Mouse (Mus musculus) layer of hippocampus, adult 9-10 months (tissue): ENCODE measurements at regions not wholly inside any gene's neighbourhood (a gene's known extent, or its start where the extent isn't known, plus 50 kb on each side); places are given as distances from the start of the nearest gene placed in this dataset.

Experiments
- DNase-seq: peaks from one replicate; pipeline ENCODE4 v3.0.0; 2022; ENCODE audit warnings: low spot score

GRCm38 (mm10) chr15:96944741-96945140 is 111.0 kb downstream of the Slc38a4 start:
- no peak for DNase-seq

DNA sequence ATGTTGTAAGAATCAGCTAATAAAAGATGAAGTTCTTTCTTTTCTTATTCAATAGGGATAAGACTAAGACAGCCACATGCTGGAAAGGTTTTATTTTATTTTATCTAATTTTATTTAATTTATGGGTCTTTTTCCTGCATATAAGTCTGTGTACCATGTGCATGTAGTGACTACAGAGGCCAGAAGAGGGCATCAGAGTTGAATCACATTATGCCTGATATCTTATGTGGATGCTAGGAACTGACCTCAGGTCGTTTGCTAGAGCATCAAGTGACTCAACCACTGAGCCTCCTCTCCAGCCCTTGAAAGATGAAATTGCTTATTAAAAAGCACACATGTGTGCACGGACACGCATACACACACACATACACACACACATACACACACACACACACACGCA is 113.1 kb downstream of the Slc38a4 start:
- DNase-seq = no peak

GRCm38 (mm10) chr15:96938406-96938805 is 117.3 kb downstream of the Slc38a4 start:
- no peak for DNase-seq

GRCm38 (mm10) chr15:96937623-96938022 is 118.1 kb downstream of the Slc38a4 start:
- no peak for DNase-seq

DNA sequence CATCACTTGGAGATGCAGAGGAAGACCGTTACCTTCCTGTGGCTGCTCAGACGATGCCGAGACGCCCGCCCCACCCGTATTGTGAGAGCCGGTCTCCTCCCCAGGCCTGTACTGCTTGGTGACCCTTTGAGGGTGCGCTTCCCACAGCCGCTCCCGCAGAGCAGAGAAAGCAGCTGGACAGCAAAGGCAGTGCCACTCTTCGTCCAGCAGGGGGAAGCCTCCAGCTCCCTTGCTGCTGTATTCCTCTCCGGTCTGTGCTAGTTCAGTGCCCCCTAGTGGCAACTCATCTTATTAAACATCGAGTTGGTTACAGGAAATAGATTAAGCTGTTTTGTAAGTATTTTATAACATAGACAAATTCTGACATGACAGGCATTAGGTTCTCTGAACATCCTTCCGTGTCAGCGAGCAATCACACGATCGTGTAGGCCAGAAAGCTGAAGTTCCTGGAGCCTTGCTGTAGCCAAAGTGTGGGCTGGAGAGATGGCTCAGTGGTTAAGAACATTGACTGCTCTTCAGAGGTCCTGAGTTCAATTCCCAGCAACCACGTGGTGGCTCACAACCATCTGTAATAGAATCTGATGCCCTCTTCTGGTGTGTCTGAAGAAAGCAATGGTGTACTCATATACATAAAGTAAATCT is 118.9 kb downstream of the Slc38a4 start:
- DNase-seq = peak; percentile 97

GRCm38 (mm10) chr15:96936216-96936615 is 119.5 kb downstream of the Slc38a4 start:
- no peak for DNase-seq

DNA sequence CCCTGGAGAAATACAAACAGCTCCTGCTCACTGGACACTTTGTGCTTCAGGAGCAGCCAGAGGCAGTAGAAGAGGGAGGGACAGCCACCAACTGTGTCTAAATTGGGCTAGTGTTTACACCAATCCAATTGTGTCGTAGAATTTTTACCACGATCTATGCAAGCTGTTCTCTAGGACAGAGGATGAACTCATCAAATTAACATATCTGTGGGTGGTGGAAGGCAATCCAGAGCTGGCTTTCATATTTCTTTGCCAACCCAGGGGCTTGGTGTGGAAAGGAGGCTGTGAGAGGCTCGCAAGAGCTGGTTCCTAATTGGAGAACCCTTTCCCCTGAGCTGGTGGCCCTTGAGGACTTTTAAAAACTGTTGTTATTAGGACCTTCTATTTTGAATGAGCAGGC is 122.3 kb downstream of the Slc38a4 start:
- DNase-seq = peak; percentile 59

- DNase-seq = no peak
Observed at GRCm38 (mm10) chr15:96930531-96930930, 125.2 kb downstream of the Slc38a4 start.

GRCm38 (mm10) chr15:96929788-96930187 is 126.0 kb downstream of the Slc38a4 start:
- no peak for DNase-seq

GRCm38 (mm10) chr15:96928692-96929091 is 127.1 kb downstream of the Slc38a4 start:
- no peak for DNase-seq

DNA sequence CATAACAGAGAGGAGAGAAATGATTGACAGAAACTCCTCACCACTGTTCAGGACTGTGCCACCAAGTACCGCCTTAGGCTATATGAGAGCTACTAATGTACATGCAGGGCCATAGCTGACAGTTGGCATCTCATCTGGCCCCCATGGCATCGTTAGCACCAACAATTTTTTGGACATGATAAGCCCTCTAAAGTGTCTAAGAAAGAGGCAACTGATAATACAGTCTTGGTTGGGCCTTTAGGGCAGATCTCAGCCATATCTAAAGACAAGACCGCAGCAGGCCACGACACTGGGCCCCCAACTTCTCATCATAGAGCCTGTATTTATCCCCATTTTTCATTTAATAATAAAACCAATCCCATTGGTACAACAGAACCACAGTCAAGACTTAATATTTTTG is 128.1 kb downstream of the Slc38a4 start:
- DNase-seq = no peak

DNA sequence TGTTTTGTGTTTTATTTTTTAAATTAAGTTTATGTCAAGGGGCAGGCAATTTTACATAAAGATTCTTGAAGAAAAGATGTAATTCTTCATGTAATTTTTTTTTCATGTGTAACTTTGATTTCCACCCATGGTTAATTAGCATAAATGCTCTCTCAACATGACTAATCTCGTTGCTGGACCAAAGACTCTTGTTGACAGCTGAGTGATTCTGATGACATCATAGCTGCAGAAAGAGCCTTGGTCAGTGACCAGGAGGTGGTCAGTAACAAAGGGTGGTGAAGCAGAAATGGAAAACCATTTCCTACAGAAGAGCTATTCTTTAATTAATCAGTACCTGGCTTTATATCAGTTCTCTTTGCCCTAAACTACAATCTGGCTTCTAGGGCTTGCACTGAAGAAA is 129.1 kb downstream of the Slc38a4 start:
- DNase-seq = no peak

- no peak for DNase-seq
Observed at GRCm38 (mm10) chr15:96916586-96916985, 139.2 kb downstream of the Slc38a4 start.

DNA sequence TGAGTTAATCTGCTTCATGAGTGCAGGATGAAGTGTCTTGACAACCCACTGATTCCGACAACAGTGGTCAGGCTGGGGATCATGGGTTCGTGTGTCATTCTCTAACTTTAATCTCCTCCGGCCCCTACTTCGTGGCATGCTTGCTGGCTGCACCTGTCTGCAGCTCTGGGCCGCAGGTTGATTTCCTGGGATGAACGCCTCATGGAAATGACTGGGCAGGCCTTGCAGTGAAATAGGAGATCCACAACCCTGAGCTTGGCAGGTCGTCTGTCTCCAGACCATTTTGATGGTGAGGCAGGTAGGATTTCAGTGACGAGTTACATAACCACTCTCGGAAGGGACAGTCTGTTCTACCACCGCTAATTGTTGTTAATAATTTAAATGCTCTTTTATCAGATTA is 140.2 kb downstream of the Slc38a4 start:
- DNase-seq = no peak

GRCm38 (mm10) chr15:96914988-96915387 is 140.8 kb downstream of the Slc38a4 start:
- no peak for DNase-seq

GRCm38 (mm10) chr15:96905520-96905919 is 150.2 kb downstream of the Slc38a4 start:
- DNase-seq = no peak

DNA sequence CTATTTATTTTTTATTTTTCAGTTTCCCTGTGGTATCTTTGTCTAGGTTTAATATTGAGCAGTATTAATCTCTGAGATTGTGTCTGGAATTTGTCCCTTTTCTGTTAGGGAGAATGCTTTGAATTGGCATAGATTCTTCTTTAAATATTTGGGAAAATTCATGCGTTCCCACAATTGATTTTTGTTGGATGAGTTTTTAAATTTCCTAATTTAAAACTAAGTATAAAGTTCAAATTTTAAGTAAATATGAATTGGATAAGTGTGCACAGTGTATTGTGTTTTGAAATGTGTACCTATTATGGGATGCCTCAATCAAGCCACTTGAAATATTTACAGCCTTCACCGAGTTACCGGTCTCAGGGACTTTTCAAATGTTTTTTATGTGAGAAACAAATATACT is 152.3 kb downstream of the Slc38a4 start:
- DNase-seq = no peak

GRCm38 (mm10) chr15:96902781-96903180 is 153.0 kb downstream of the Slc38a4 start:
- DNase-seq = no peak

GRCm38 (mm10) chr15:96901616-96902015 is 154.1 kb downstream of the Slc38a4 start:
- no peak for DNase-seq

DNA sequence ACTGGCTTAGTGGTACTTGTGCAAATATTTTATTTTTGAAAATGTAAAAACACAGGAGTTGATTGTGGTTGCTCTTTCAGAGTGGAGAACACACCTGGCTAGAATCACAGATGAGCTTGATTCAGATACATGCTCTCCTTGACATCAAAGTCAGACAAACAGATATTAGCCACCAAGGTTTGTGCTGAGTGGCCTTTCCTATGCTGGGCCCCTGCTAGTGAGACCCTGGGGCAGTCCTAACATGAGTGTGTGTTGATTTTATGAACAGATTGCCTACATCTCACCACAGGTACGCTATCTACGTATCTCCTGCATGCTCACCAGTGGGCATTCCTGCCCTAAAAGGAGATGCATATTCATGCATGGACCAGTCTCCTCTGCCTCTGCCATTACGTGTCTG is 157.5 kb downstream of the Slc38a4 start:
- no peak for DNase-seq

DNA sequence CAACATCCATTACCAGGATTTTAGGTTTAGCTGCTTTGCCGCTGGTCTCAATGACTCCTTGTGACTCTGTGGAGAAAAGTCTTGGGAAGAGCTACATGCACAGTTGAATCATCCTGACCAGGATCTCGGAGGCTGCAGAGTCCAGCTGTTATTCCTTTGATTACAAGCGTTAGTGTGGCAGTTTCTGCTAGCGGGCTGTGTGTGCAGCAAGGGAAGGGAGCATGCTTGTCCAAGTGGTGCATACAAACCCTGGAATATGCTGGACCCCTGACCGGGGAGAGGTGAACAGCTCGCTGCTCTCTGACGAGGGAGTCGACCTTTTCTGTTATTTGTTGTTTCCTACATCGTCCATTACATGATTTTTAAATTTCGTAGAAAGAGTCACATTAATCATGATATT is 170.9 kb downstream of the Slc38a4 start:
- no peak for DNase-seq

DNA sequence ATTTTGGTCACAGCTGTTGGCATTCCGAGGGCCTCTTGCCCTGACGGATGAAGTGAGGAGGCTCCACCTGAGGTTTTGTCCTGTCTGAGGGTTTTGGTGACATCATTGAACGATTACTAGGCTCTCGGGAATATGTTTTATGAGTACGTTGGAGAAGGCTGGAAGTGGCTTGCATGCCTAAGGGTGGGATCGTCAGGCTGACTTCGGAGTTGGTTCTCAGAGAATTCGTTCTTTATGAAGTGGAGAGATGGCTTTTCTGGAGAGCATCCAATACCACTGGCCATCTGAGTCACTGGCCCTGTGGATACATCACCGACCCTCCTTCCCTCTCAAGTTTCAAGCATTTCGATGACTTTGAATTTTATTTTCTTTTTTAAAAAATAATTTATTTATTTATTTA is 172.0 kb downstream of the Slc38a4 start:
- no peak for DNase-seq

DNA sequence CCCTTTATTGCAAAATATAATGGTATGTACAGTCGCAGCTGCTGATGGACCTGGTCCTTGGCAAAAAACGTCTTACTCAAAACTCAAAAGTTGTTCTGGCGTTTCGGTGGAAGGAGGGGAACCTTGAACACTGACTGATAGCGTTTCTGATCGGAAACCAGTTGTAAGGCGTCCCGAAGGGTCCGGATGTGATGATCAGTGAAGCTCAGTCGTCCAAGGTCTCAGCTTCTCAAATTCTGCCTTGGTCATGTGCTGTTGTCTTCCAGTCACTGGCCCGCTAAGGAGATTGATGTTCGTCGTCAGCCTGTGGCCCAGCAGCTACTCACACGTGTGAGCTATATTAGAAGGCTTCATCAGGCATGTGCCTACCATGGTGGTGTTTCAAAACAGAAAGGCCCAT is 173.5 kb downstream of the Slc38a4 start:
- DNase-seq = no peak

GRCm38 (mm10) chr15:96881519-96882170 is 174.1 kb downstream of the Slc38a4 start:
- no peak for DNase-seq
